Mouse (Mus musculus): ENCODE measurements around the gene Slc39a11. TPM values are rescaled to one million over a fixed set of nuclear protein-coding genes. Genes with fewer than 3 reads are reported as not detected.

The Slc39a11 gene
- total and polyA plus RNA-seq, 3 experiments: 5.0 to 9.9 (median 5.3) TPM

DNA sequence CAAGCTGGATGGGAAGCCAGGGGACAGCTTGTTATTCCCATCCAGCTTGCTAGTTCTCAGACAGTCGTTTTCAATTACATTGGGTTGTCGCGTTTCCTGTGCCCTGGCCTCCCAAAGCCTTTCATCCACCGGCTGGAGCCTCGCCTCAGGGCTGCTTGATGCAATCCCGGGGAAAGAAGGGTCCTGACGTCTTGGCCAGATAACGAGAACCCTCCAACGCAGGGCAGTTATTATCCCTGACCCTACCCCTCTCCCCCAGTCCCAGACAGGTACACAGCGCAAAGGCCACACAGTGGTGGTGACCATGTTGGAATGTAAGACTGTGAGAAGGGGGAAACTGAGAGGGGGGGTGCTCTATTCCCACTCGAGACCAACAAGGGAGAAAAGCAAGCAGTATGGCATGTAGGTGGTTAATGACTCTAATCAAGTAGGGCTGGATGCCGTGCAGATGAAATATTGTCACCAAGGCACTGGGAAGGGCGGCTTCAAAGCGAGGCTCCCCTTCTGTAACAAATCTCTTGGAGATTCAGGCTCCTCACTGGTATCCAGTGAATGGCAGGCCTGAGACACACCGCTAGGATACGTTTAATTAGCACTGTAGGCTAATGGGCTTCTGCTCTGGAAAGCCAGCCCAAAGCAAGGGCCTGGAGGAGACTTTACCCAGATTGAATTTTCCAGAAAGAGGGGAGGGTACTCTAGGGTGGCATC, 196.9 kb downstream of the Slc39a11 start:
- H3K36me3 ChIP-seq (replicated peaks): no peaks in the 10 kb centered on the region
- H3K4me1 ChIP-seq (ENCODE audit: insufficient read depth, low read depth, low read length): no peaks in the 10 kb centered on the region
- peaks cover 42% of the 10 kb centered on the region for H3K9me3 ChIP-seq (replicated peaks)
- no peak overlapping the region for H3K4me3 ChIP-seq (ENCODE audit: low read depth, low read length)
- no peak for TF ChIP-seq GATA2 (IDR thresholded peaks at IDR 0.05; ENCODE audit: borderline replicate concordance, low read depth, low read length)
- TF ChIP-seq TAL1 (conservative IDR thresholded peaks at IDR 0.05; ENCODE audit: low read depth, low read length): no peak
- no peak for TF ChIP-seq CTCF (IDR thresholded peaks at IDR 0.05; ENCODE audit: low read depth, low read length)
- TF ChIP-seq POLR2AphosphoS5 (IDR thresholded peaks at IDR 0.05; ENCODE audit: insufficient replicate concordance, low read depth, low read length): no peak
- TF ChIP-seq GATA1 (IDR thresholded peaks at IDR 0.05; ENCODE audit: borderline replicate concordance, low read length): no peak
- DNase-seq (ENCODE audit: low spot score) (no peak), ATAC-seq (ENCODE audit: extremely low read depth, insufficient number of reproducible peaks, low FRiP score, poor library complexity, severe bottlenecking) (no peak)
- no peaks in the 10 kb centered on the region for H3K27me3 ChIP-seq (ENCODE audit: insufficient read depth, low read length)

DNA sequence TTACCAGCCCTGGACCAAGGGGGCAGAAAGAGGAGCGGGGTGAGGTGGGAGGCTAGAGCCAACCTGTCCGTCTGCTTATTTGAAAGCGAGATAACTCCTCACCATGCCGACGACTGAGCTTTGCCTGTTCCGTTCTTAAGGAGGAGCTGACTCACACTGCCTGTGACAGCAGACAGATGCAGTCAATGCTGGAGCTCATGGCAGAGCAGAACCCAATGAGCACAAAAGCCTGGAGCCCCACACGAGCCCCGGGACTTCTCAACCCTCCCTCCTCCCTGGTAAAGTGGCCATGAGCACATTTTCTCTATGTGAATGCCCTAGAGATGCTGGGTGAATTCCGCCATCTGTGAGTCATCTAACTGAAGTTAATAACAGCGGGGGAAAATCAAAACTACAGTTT, 198.6 kb downstream of the Slc39a11 start:
- DNase-seq (ENCODE audit: low spot score) (no peak), ATAC-seq (ENCODE audit: extremely low read depth, insufficient number of reproducible peaks, low FRiP score, poor library complexity, severe bottlenecking) (no peak)
- H3K4me1 ChIP-seq (ENCODE audit: insufficient read depth, low read depth, low read length): no peaks in the 10 kb centered on the region
- H3K4me3 ChIP-seq (ENCODE audit: low read depth, low read length): no peak overlapping the region
- H3K36me3 ChIP-seq (replicated peaks): no peaks in the 10 kb centered on the region
- H3K9me3 ChIP-seq (replicated peaks): peaks cover 40% of the 10 kb centered on the region
- no peaks in the 10 kb centered on the region for H3K27me3 ChIP-seq (ENCODE audit: insufficient read depth, low read length)
- TF ChIP-seq POLR2AphosphoS5 (IDR thresholded peaks at IDR 0.05; ENCODE audit: insufficient replicate concordance, low read depth, low read length): no peak
- no peak for TF ChIP-seq GATA2 (IDR thresholded peaks at IDR 0.05; ENCODE audit: borderline replicate concordance, low read depth, low read length)
- no peak for TF ChIP-seq CTCF (IDR thresholded peaks at IDR 0.05; ENCODE audit: low read depth, low read length)
- no peak for TF ChIP-seq TAL1 (conservative IDR thresholded peaks at IDR 0.05; ENCODE audit: low read depth, low read length)
- no peak for TF ChIP-seq GATA1 (IDR thresholded peaks at IDR 0.05; ENCODE audit: borderline replicate concordance, low read length)

DNA sequence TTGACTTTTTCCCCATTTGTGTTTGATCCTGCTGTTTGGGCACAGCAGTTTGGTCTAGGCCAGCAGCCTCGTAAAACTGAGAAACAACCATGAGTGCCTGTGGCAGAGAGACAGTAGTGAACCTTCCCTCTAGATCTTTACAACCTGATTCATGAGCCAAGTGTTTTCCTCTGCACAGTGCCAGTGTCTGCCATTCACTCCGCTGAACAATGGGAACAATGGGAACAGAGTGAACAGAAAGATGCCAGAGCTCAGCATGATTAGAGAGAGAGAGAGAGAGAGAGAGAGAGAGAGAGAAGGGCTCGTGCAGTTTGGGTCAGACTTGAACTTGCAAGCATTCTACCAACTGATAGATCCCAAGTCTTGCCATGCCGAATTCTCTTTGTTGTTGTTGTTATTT, 199.2 kb downstream of the Slc39a11 start:
- Histone ChIP-seq H3K4me1 (ENCODE audit: insufficient read depth, low read depth, low read length) (no peaks in the 10 kb centered on the region), H3K4me3 (ENCODE audit: low read depth, low read length) (no peak overlapping the region), H3K27me3 (ENCODE audit: insufficient read depth, low read length) (no peaks in the 10 kb centered on the region), H3K36me3 (replicated peaks) (no peaks in the 10 kb centered on the region), H3K9me3 (replicated peaks) (peaks cover 39% of the 10 kb centered on the region)
- DNase-seq (ENCODE audit: low spot score) (no peak), ATAC-seq (ENCODE audit: extremely low read depth, insufficient number of reproducible peaks, low FRiP score, poor library complexity, severe bottlenecking) (no peak)
- no peak for TF ChIP-seq POLR2AphosphoS5 (IDR thresholded peaks at IDR 0.05; ENCODE audit: insufficient replicate concordance, low read depth, low read length)
- no peak for TF ChIP-seq GATA2 (IDR thresholded peaks at IDR 0.05; ENCODE audit: borderline replicate concordance, low read depth, low read length)
- no peak for TF ChIP-seq TAL1 (conservative IDR thresholded peaks at IDR 0.05; ENCODE audit: low read depth, low read length)
- no peak for TF ChIP-seq GATA1 (IDR thresholded peaks at IDR 0.05; ENCODE audit: borderline replicate concordance, low read length)
- TF ChIP-seq CTCF (IDR thresholded peaks at IDR 0.05; ENCODE audit: low read depth, low read length): no peak

DNA sequence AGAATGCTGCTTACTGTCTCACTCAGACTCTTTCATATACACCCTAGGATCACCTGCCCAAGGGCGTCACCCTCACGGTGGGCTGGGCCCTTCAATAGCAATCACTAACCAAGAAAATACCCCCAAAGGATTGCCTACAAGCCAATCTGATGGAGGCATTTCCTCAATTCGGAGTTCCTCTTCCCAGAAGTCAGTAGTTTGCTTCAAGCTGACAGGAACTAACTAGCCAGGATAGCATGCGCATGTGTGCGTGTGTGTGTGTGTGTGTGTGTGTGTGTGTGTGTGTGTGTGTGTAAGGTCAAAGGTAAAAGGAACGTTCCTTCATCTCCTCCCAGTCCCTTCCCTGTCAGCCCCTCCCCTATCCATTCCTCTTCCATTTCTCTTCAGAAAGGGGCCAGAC, 199.9 kb downstream of the Slc39a11 start:
- Histone ChIP-seq H3K9me3 (replicated peaks) (peaks cover 39% of the 10 kb centered on the region), H3K27me3 (ENCODE audit: insufficient read depth, low read length) (no peaks in the 10 kb centered on the region), H3K4me1 (ENCODE audit: insufficient read depth, low read depth, low read length) (no peaks in the 10 kb centered on the region), H3K4me3 (ENCODE audit: low read depth, low read length) (no peak overlapping the region), H3K36me3 (replicated peaks) (no peaks in the 10 kb centered on the region)
- TF ChIP-seq POLR2AphosphoS5 (IDR thresholded peaks at IDR 0.05; ENCODE audit: insufficient replicate concordance, low read depth, low read length): no peak
- no peak for DNase-seq (ENCODE audit: low spot score)
- ATAC-seq (ENCODE audit: extremely low read depth, insufficient number of reproducible peaks, low FRiP score, poor library complexity, severe bottlenecking): no peak

DNA sequence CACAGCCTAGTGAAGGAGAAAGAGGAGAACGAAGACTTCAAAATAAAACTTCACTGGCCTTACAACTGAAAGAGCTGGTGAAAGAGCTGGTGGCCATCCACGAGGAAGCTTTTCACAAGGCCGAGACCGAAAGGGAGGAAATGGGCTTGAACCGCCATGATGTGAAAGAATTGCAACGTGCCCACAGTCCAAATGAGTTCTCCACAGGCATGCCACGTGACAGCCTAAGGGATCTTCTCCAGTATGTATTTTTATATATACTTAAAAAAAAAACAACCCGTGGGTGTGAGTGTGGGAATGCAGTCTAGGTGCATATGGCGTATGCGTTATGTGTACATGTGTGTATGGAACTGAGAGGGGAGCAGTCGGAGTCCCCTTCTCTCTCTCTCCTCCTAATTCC, 207.8 kb downstream of the Slc39a11 start:
- peaks cover 54% of the 10 kb centered on the region for H3K9me3 ChIP-seq (replicated peaks)
- H3K27me3 ChIP-seq (ENCODE audit: insufficient read depth, low read length): no peaks in the 10 kb centered on the region
- no peak overlapping the region for H3K4me3 ChIP-seq (ENCODE audit: low read depth, low read length)
- no peaks in the 10 kb centered on the region for H3K4me1 ChIP-seq (ENCODE audit: insufficient read depth, low read depth, low read length)
- TF ChIP-seq GATA2 (IDR thresholded peaks at IDR 0.05; ENCODE audit: borderline replicate concordance, low read depth, low read length) (no peak), CTCF (IDR thresholded peaks at IDR 0.05; ENCODE audit: low read depth, low read length) (no peak), POLR2AphosphoS5 (IDR thresholded peaks at IDR 0.05; ENCODE audit: insufficient replicate concordance, low read depth, low read length) (no peak), GATA1 (IDR thresholded peaks at IDR 0.05; ENCODE audit: borderline replicate concordance, low read length) (no peak), TAL1 (conservative IDR thresholded peaks at IDR 0.05; ENCODE audit: low read depth, low read length) (no peak)
- ATAC-seq (ENCODE audit: extremely low read depth, insufficient number of reproducible peaks, low FRiP score, poor library complexity, severe bottlenecking) (no peak), DNase-seq (ENCODE audit: low spot score) (no peak)
- H3K36me3 ChIP-seq (replicated peaks): peaks cover 3% of the 10 kb centered on the region

DNA sequence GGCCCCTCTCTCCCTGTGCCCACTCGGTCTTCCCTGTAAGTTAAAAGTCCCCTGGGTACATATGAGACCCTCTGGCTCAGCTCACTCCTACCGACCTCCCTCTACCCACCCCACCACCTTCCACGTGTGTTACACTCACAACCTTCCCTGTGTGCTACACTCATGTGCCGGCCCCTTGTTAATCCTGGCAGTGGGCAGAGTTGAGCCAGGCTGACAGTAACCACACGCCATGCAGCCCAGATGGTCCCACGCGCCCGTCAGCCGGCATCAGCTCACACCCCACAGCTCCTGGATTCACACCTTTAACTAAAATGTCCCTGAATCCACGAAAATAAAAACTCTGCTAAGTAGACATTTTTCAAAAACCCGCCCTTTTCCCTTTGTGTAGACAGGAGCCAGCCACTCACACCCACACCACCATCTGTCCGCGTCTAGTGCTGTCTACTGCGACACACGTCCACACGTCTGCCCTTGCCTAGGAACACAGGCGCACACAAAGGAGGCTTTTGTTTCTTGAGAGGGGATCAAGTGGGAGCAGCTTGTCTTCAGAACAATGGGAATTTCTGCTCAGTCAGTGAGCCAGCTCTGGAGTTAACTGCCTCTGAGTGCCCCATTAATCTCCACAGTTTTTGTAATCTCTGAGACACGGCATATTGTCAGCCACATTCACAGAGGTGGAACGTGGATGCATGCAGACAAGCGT, 210.4 kb downstream of the Slc39a11 start:
- H3K4me3 ChIP-seq (ENCODE audit: low read depth, low read length): no peak overlapping the region
- no peaks in the 10 kb centered on the region for H3K27me3 ChIP-seq (ENCODE audit: insufficient read depth, low read length)
- no peaks in the 10 kb centered on the region for H3K4me1 ChIP-seq (ENCODE audit: insufficient read depth, low read depth, low read length)
- ATAC-seq (ENCODE audit: extremely low read depth, insufficient number of reproducible peaks, low FRiP score, poor library complexity, severe bottlenecking) (no peak), DNase-seq (ENCODE audit: low spot score) (no peak)
- peaks cover 62% of the 10 kb centered on the region for H3K9me3 ChIP-seq (replicated peaks)
- TF ChIP-seq GATA1 (IDR thresholded peaks at IDR 0.05; ENCODE audit: borderline replicate concordance, low read length) (no peak), TAL1 (conservative IDR thresholded peaks at IDR 0.05; ENCODE audit: low read depth, low read length) (no peak), GATA2 (IDR thresholded peaks at IDR 0.05; ENCODE audit: borderline replicate concordance, low read depth, low read length) (no peak), CTCF (IDR thresholded peaks at IDR 0.05; ENCODE audit: low read depth, low read length) (no peak), POLR2AphosphoS5 (IDR thresholded peaks at IDR 0.05; ENCODE audit: insufficient replicate concordance, low read depth, low read length) (no peak)
- H3K36me3 ChIP-seq (replicated peaks): peaks cover 8% of the 10 kb centered on the region
